Mouse (Mus musculus): ENCODE data around the gene Syne1. TPM values are rescaled to one million over a fixed set of nuclear protein-coding genes. Genes with fewer than 3 reads are reported as not detected.
A peak's percentile ranks its signal among the peaks of the same experiment; 100 is the strongest.

Syne1 gene
- total and polyA plus RNA-seq, 3 experiments: 10.8 to 85.0 (median 59.1) TPM

DNA sequence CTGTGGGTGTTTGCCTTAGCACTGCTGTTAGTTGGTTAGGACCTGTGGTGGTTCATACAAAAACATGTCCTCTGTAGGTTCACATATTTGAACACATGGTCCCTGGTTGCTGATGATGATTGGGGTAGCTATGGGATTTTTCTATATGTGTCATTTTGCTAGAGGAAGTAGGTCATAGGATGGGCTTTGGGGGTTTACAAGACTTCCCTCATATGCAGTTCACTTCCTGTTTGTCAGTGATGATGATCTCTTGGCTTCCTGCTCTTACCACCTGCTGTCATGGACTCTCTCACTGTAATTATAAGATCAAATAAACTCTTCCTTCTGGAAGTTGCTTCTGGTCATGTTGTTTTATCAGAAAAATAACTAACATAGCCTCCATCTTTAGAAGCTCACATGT, 7.5 kb upstream of the Syne1 start:
- H3K4me3 ChIP-seq (ENCODE audit: low read depth, low read length): no peak overlapping the region
- H3K4me1 ChIP-seq (ENCODE audit: insufficient read depth, low read depth, low read length): no peaks in the 10 kb centered on the region
- no peaks in the 10 kb centered on the region for H3K36me3 ChIP-seq (replicated peaks)
- H3K9me3 ChIP-seq (replicated peaks): no peaks in the 10 kb centered on the region
- DNase-seq (ENCODE audit: low spot score) (no peak), ATAC-seq (ENCODE audit: extremely low read depth, insufficient number of reproducible peaks, low FRiP score, poor library complexity, severe bottlenecking) (no peak)
- H3K27me3 ChIP-seq (ENCODE audit: insufficient read depth, low read length): 0 out of 2 replicates have a peak, but pooled peaks cover 2% of the 10 kb centered on the region
- TF ChIP-seq TAL1 (conservative IDR thresholded peaks at IDR 0.05; ENCODE audit: low read depth, low read length): no peak
- TF ChIP-seq CTCF (IDR thresholded peaks at IDR 0.05; ENCODE audit: low read depth, low read length): no peak
- no peak for TF ChIP-seq POLR2AphosphoS5 (IDR thresholded peaks at IDR 0.05; ENCODE audit: insufficient replicate concordance, low read depth, low read length)
- no peak for TF ChIP-seq GATA2 (IDR thresholded peaks at IDR 0.05; ENCODE audit: borderline replicate concordance, low read depth, low read length)
- no peak for TF ChIP-seq GATA1 (IDR thresholded peaks at IDR 0.05; ENCODE audit: borderline replicate concordance, low read length)

DNA sequence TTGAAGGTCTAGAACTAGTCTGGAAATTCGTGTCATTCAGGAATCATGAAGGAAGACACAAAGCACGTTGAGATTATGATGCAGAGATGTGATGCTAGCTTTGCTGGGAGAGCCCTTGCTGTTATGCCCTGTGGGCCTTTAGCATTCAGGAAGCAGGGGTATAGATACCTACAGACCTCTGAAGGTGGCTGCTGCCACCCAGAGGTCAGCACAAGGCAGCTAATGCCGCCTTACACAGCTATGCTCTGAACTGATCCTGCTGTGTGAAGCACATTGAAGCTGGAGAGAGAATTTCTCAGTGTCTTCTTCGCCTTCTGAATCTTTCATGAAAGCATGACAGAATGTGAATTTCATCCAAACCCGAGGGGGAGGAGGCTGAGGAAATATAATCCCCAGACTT, 3.7 kb upstream of the Syne1 start:
- TF ChIP-seq CTCF (IDR thresholded peaks at IDR 0.05; ENCODE audit: low read depth, low read length) (no peak), TAL1 (conservative IDR thresholded peaks at IDR 0.05; ENCODE audit: low read depth, low read length) (no peak), POLR2AphosphoS5 (IDR thresholded peaks at IDR 0.05; ENCODE audit: insufficient replicate concordance, low read depth, low read length) (no peak)
- H3K9me3 ChIP-seq (replicated peaks): no peaks in the 10 kb centered on the region
- no peaks in the 10 kb centered on the region for H3K4me1 ChIP-seq (ENCODE audit: insufficient read depth, low read depth, low read length)
- peak; percentile 49 for ATAC-seq (ENCODE audit: extremely low read depth, insufficient number of reproducible peaks, low FRiP score, poor library complexity, severe bottlenecking)
- H3K36me3 ChIP-seq (replicated peaks): no peaks in the 10 kb centered on the region
- no peak for DNase-seq (ENCODE audit: low spot score)
- H3K27me3 ChIP-seq (ENCODE audit: insufficient read depth, low read length): peaks cover 9% of the 10 kb centered on the region; the same call in 1 of the 2 replicates
- no peak overlapping the region for H3K4me3 ChIP-seq (ENCODE audit: low read depth, low read length)

DNA sequence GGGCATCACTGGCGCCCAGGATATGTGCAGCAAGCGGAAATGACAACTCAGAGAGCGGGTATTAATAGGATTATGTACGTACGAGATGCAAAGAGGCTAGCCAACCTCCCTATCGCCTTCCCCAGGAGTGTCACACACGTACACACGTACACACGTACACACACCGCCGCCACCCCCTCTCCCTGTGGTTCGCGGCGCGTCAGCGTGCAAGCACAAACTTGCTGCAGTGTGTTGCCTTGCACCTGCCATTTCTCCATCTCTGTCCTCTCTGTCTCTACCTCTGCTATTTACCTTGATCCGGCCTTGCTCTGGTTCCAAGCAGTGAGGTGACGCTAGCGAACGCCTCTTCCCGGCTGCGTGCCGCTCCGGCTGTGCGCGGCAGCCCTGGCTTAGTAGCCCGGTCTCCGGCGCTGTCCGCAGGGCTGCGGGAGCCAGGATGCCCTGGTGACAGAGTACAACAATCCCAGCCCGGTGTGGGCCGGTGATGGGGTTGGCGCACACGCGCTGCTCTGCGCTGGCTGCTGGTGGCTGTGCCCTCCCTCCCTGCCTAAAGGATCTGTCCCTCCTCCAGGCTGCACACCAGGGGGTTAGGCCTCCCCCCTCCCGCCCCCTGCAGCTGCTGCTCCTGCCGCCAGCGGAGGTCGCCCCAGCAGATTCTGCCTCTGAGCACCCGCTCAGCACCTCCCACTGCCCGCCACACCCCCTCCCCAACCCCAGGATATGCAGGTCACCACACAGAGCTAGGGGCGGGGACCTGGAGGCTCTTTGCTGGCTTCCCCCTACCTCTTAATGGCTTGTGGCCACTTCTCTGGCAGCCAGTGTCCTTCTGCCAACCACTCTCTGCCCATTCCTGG, 887 bp downstream of the Syne1 start:
- no peaks in the 10 kb centered on the region for H3K36me3 ChIP-seq (replicated peaks)
- H3K27me3 ChIP-seq (ENCODE audit: insufficient read depth, low read length): peaks cover 11% of the 10 kb centered on the region; the same call in 1 of the 2 replicates
- peak overlapping the region; percentile 14; the same call in 1 of the 2 replicates for H3K4me3 ChIP-seq (ENCODE audit: low read depth, low read length)
- DNase-seq (ENCODE audit: low spot score) (no peak), ATAC-seq (ENCODE audit: extremely low read depth, insufficient number of reproducible peaks, low FRiP score, poor library complexity, severe bottlenecking) (no peak)
- no peak for TF ChIP-seq GATA2 (IDR thresholded peaks at IDR 0.05; ENCODE audit: borderline replicate concordance, low read depth, low read length)
- H3K4me1 ChIP-seq (ENCODE audit: insufficient read depth, low read depth, low read length): no peaks in the 10 kb centered on the region
- no peaks in the 10 kb centered on the region for H3K9me3 ChIP-seq (replicated peaks)

DNA sequence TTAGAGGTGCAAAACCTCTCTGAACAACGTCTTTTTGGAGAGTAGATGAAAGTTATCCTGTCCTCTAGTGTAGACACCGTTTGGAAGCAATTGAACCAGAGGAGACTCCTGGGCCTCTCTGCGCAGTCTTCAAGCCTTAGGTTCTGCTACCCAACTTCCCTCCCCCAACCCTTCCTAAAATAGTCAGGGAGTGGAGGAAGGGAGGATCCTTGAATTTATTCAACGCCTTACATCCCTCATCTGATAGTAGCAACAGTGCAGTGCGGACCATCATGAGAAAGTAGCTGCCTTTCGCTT, 1.5 kb downstream of the Syne1 start:
- Histone ChIP-seq H3K9me3 (replicated peaks) (no peaks in the 10 kb centered on the region), H3K36me3 (replicated peaks) (no peaks in the 10 kb centered on the region), H3K27me3 (ENCODE audit: insufficient read depth, low read length) (peaks cover 9% of the 10 kb centered on the region; the same call in 1 of the 2 replicates), H3K4me3 (ENCODE audit: low read depth, low read length) (no peak overlapping the region), H3K4me1 (ENCODE audit: insufficient read depth, low read depth, low read length) (no peaks in the 10 kb centered on the region)
- no peak for TF ChIP-seq GATA2 (IDR thresholded peaks at IDR 0.05; ENCODE audit: borderline replicate concordance, low read depth, low read length)
- no peak for TF ChIP-seq POLR2AphosphoS5 (IDR thresholded peaks at IDR 0.05; ENCODE audit: insufficient replicate concordance, low read depth, low read length)
- no peak for TF ChIP-seq TAL1 (conservative IDR thresholded peaks at IDR 0.05; ENCODE audit: low read depth, low read length)
- TF ChIP-seq CTCF (IDR thresholded peaks at IDR 0.05; ENCODE audit: low read depth, low read length): no peak
- TF ChIP-seq GATA1 (IDR thresholded peaks at IDR 0.05; ENCODE audit: borderline replicate concordance, low read length): no peak
- no peak for DNase-seq (ENCODE audit: low spot score)
- no peak for ATAC-seq (ENCODE audit: extremely low read depth, insufficient number of reproducible peaks, low FRiP score, poor library complexity, severe bottlenecking)

DNA sequence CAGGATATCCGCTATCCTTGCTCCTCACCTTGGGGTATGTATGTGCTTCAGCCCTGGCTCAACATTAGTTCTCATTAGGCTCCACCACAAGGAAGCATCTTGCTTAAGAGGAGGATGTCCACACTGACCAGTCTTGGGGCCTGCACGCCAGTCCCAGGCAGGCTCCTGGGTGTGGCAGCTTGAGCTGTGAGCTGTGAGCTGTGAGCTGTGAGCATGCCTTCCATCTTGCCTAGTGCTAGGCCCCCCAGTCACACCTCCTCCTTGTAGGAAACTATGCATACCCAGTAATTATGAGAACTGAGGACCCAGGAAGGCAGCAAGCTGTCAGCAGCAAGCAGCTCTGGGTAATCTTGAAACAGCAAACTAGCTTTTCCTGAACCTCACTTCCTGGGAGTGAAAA, 2.6 kb downstream of the Syne1 start:
- Histone ChIP-seq H3K36me3 (replicated peaks) (no peaks in the 10 kb centered on the region), H3K9me3 (replicated peaks) (no peaks in the 10 kb centered on the region), H3K4me1 (ENCODE audit: insufficient read depth, low read depth, low read length) (no peaks in the 10 kb centered on the region), H3K4me3 (ENCODE audit: low read depth, low read length) (no peak overlapping the region), H3K27me3 (ENCODE audit: insufficient read depth, low read length) (peaks cover 9% of the 10 kb centered on the region; the same call in 1 of the 2 replicates)
- DNase-seq (ENCODE audit: low spot score) (no peak), ATAC-seq (ENCODE audit: extremely low read depth, insufficient number of reproducible peaks, low FRiP score, poor library complexity, severe bottlenecking) (no peak)
- TF ChIP-seq GATA2 (IDR thresholded peaks at IDR 0.05; ENCODE audit: borderline replicate concordance, low read depth, low read length): no peak
- no peak for TF ChIP-seq GATA1 (IDR thresholded peaks at IDR 0.05; ENCODE audit: borderline replicate concordance, low read length)
- no peak for TF ChIP-seq CTCF (IDR thresholded peaks at IDR 0.05; ENCODE audit: low read depth, low read length)
- no peak for TF ChIP-seq POLR2AphosphoS5 (IDR thresholded peaks at IDR 0.05; ENCODE audit: insufficient replicate concordance, low read depth, low read length)

DNA sequence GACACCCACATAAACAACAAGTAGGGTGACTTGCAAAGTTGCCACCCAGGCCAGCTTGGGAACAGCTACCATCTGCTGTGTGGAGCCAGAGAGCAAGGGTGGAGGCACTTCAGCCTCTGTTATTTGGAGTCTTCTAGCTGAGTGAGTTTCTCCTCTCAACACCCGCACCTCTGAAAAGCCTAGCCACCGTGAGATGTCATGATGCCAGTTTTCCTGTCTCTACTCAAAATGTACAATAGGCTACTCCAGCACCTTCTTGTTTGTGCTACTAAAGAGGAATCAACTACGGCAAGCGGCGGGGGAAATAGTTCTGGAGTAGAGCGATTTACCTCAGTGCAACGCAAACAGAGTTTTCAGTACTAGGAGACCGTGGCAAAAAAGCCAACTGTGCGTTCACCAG, 3.5 kb downstream of the Syne1 start:
- DNase-seq (ENCODE audit: low spot score) (no peak), ATAC-seq (ENCODE audit: extremely low read depth, insufficient number of reproducible peaks, low FRiP score, poor library complexity, severe bottlenecking) (no peak)
- Histone ChIP-seq H3K4me1 (ENCODE audit: insufficient read depth, low read depth, low read length) (no peaks in the 10 kb centered on the region), H3K4me3 (ENCODE audit: low read depth, low read length) (no peak overlapping the region), H3K27me3 (ENCODE audit: insufficient read depth, low read length) (peaks cover 9% of the 10 kb centered on the region; the same call in 1 of the 2 replicates), H3K9me3 (replicated peaks) (no peaks in the 10 kb centered on the region), H3K36me3 (replicated peaks) (no peaks in the 10 kb centered on the region)
- TF ChIP-seq CTCF (IDR thresholded peaks at IDR 0.05; ENCODE audit: low read depth, low read length) (no peak), TAL1 (conservative IDR thresholded peaks at IDR 0.05; ENCODE audit: low read depth, low read length) (no peak), POLR2AphosphoS5 (IDR thresholded peaks at IDR 0.05; ENCODE audit: insufficient replicate concordance, low read depth, low read length) (no peak), GATA1 (IDR thresholded peaks at IDR 0.05; ENCODE audit: borderline replicate concordance, low read length) (no peak), GATA2 (IDR thresholded peaks at IDR 0.05; ENCODE audit: borderline replicate concordance, low read depth, low read length) (no peak)

Measured in G1E (cell line).